Mouse (Mus musculus) midbrain, embryonic 16.5 days (tissue): Measurements from ENCODE around the gene Tmem175. TPM values are rescaled to one million over a fixed set of nuclear protein-coding genes. Genes with fewer than 3 reads are reported as not detected.
"Not testable (repeated sequence)": the region's sequence is repeated elsewhere in the genome, so short reads cannot be mapped to it uniquely, and the experiment has no call there.

Source experiments
- ATAC-seq: fragments of 200-750 bp; cut with Nextera tagmentation; 2 replicates; pipeline ENCODE4 v1.8.0; 2017; ENCODE audit warnings: moderate TSS enrichment
- H3K27ac ChIP-seq: fragments of 300-500 bp; sonication (generic); 2 replicates; pipeline ENCODE4 v1.5.1; 2014; ENCODE audit warnings: mild to moderate bottlenecking, low read length, mixed read lengths
- H3K27me3 ChIP-seq: fragments of 300-500 bp; sonication (generic); 2 replicates; pipeline ENCODE4 v1.6.1; 2014; ENCODE audit warnings: low read depth, low read length, mixed read lengths; ENCODE audit not compliant: control insufficient read depth, insufficient read depth
- H3K36me3 ChIP-seq: fragments of 300-500 bp; sonication (generic); 2 replicates; pipeline ENCODE4 v1.6.1; 2014; ENCODE audit warnings: mild to moderate bottlenecking, low read length, moderate library complexity, mixed read lengths; ENCODE audit not compliant: control insufficient read depth, insufficient read depth
- H3K4me1 ChIP-seq: fragments of 300-500 bp; sonication (generic); 2 replicates; pipeline ENCODE4 v1.6.1; 2014; ENCODE audit warnings: mild to moderate bottlenecking, low read length, mixed read lengths; ENCODE audit not compliant: control insufficient read depth, insufficient read depth
- H3K4me2 ChIP-seq: fragments of 300-500 bp; sonication (generic); 2 replicates; pipeline ENCODE4 v1.6.1; 2014; ENCODE audit warnings: mild to moderate bottlenecking, low read length, mixed read lengths
- H3K4me3 ChIP-seq: fragments of 300-500 bp; sonication (generic); 2 replicates; pipeline ENCODE4 v1.5.1; 2014; ENCODE audit warnings: low read depth, mild to moderate bottlenecking, low read length, moderate library complexity, mixed read lengths
- H3K9ac ChIP-seq: fragments of 300-500 bp; sonication (generic); 2 replicates; pipeline ENCODE4 v1.6.1; 2014; ENCODE audit warnings: low read depth, low read length, mixed read lengths
- H3K9me3 ChIP-seq: fragments of 300-500 bp; sonication (generic); replicated peaks from 2 replicates; pipeline ENCODE4 v1.6.1; 2014; ENCODE audit warnings: mild to moderate bottlenecking, low read length, mixed read lengths; ENCODE audit not compliant: control insufficient read depth, poor library complexity, severe bottlenecking
- WGBS: fragments of 180-500 bp; shearing (Covaris S2); extraction: QIAGEN DNeasy Blood & Tissue Kit; methylation state at CpG from one replicate; pipeline ENCODE4 v1.1.7; 2014; 5-methylcytosine and 5-hydroxymethylcytosine counted together
- polyA plus RNA-seq: library from polyadenylated mRNA; unstranded; fragments of >200 nt; fragmentation: Nextera tagmentation; extraction: Ambion mirVana; gene quantifications from 2 replicates; pipeline ENCODE4 v1.2.1, GENCODE M21; 2015

Gene Tmem175
- polyA plus RNA-seq, 1 experiment from 2014 or later = 25.1 TPM

GRCm38 (mm10) chr5:108633676-108634075, 4.1 kb downstream of the Tmem175 start:
- no peak for ATAC-seq

GRCm38 (mm10) chr5:108634088-108634487, 4.5 kb downstream of the Tmem175 start:
- not testable (repeated sequence) for H3K27ac ChIP-seq, H3K4me1 ChIP-seq, H3K4me3 ChIP-seq, H3K36me3 ChIP-seq, H3K9me3 ChIP-seq, H3K4me2 ChIP-seq, H3K27me3 ChIP-seq, ATAC-seq, H3K9ac ChIP-seq
- WGBS = 80% methylated on average over 2 of the region's 3 CpGs

More at GRCm38 (mm10) chr5:108633676-108634075, 4.1 kb downstream of the Tmem175 start:
- Histone ChIP-seq H3K9me3 (no peaks in the 10 kb centered on the region), H3K4me2 (no peak overlapping the region), H3K27ac (no peak overlapping the region), H3K4me1 (peaks cover 9% of the 10 kb centered on the region), H3K4me3 (no peak overlapping the region), H3K27me3 (no peaks in the 10 kb centered on the region), H3K9ac (no peak overlapping the region), H3K36me3 (no peaks in the 10 kb centered on the region)
- 91% methylated on average over 4 of the region's 4 CpGs for WGBS

GRCm38 (mm10) chr5:108636172-108636571, 6.6 kb downstream of the Tmem175 start:
- Histone ChIP-seq H3K4me1 (no peaks in the 10 kb centered on the region), H3K4me2 (no peak overlapping the region), H3K27me3 (no peaks in the 10 kb centered on the region), H3K9me3 (no peaks in the 10 kb centered on the region), H3K27ac (no peak overlapping the region), H3K4me3 (no peak overlapping the region), H3K36me3 (no peaks in the 10 kb centered on the region), H3K9ac (no peak overlapping the region)
- ATAC-seq = no peak
- WGBS = 77% methylated on average over 4 of the region's 4 CpGs

GRCm38 (mm10) chr5:108643674-108644073, 14.1 kb downstream of the Tmem175 start:
- Histone ChIP-seq H3K4me3 (no peak overlapping the region), H3K27me3 (no peaks in the 10 kb centered on the region), H3K9ac (no peak overlapping the region), H3K27ac (no peak overlapping the region), H3K9me3 (no peaks in the 10 kb centered on the region), H3K4me2 (no peak overlapping the region), H3K4me1 (no peaks in the 10 kb centered on the region), H3K36me3 (peaks cover 13% of the 10 kb centered on the region)
- 81% methylated on average over 2 of the region's 2 CpGs for WGBS
- no peak for ATAC-seq

- no peaks in the 10 kb centered on the region for H3K9me3 ChIP-seq
- H3K4me2 ChIP-seq = no peak overlapping the region
- ATAC-seq = no peak
- peaks cover 21% of the 10 kb centered on the region for H3K36me3 ChIP-seq
- H3K27ac ChIP-seq = no peak overlapping the region
- H3K9ac ChIP-seq = no peak overlapping the region
- H3K4me3 ChIP-seq = no peak overlapping the region
- no peaks in the 10 kb centered on the region for H3K4me1 ChIP-seq
- WGBS = 86% methylated on average over 9 of the region's 9 CpGs
- H3K27me3 ChIP-seq = no peaks in the 10 kb centered on the region
These were observed 16.2 kb downstream of the Tmem175 start for GRCm38 (mm10) chr5:108645651-108646342.

- no peak overlapping the region for H3K4me2 ChIP-seq
- H3K36me3 ChIP-seq = peaks cover 25% of the 10 kb centered on the region
- no peaks in the 10 kb centered on the region for H3K9me3 ChIP-seq
- no peak for ATAC-seq
- H3K27me3 ChIP-seq = no peaks in the 10 kb centered on the region
- no peaks in the 10 kb centered on the region for H3K4me1 ChIP-seq
- H3K9ac ChIP-seq = no peak overlapping the region
- 84% methylated on average over 3 of the region's 3 CpGs for WGBS
- no peak overlapping the region for H3K4me3 ChIP-seq
- no peak overlapping the region for H3K27ac ChIP-seq
These were observed 16.7 kb downstream of the Tmem175 start for GRCm38 (mm10) chr5:108646343-108646660.

- H3K4me1 ChIP-seq = no peaks in the 10 kb centered on the region
- no peak overlapping the region for H3K4me3 ChIP-seq
- H3K27me3 ChIP-seq = no peaks in the 10 kb centered on the region
- H3K27ac ChIP-seq = no peak overlapping the region
- no peak for ATAC-seq
- H3K4me2 ChIP-seq = no peak overlapping the region
- no peaks in the 10 kb centered on the region for H3K9me3 ChIP-seq
- no peak overlapping the region for H3K9ac ChIP-seq
- H3K36me3 ChIP-seq = peaks cover 25% of the 10 kb centered on the region
- 93% methylated on average over 2 of the region's 2 CpGs for WGBS
These were observed 17.7 kb downstream of the Tmem175 start for GRCm38 (mm10) chr5:108647311-108647710.

GRCm38 (mm10) chr5:108647820-108648465, 18.4 kb downstream of the Tmem175 start:
- Histone ChIP-seq H3K4me1 (no peaks in the 10 kb centered on the region), H3K27me3 (no peaks in the 10 kb centered on the region), H3K9ac (no peak overlapping the region), H3K4me2 (no peak overlapping the region), H3K9me3 (no peaks in the 10 kb centered on the region), H3K4me3 (no peak overlapping the region), H3K36me3 (peaks cover 32% of the 10 kb centered on the region), H3K27ac (no peak overlapping the region)
- WGBS = 84% methylated on average over 2 of the region's 2 CpGs
- no peak for ATAC-seq

GRCm38 (mm10) chr5:108648937-108649576, 19.5 kb downstream of the Tmem175 start:
- no peak for ATAC-seq
- no peak overlapping the region for H3K9ac ChIP-seq
- no peaks in the 10 kb centered on the region for H3K4me1 ChIP-seq
- H3K27me3 ChIP-seq = no peaks in the 10 kb centered on the region
- WGBS = 92% methylated on average over 11 of the region's 11 CpGs
- no peak overlapping the region for H3K4me2 ChIP-seq
- peaks cover 39% of the 10 kb centered on the region for H3K36me3 ChIP-seq
- H3K4me3 ChIP-seq = no peak overlapping the region
- H3K27ac ChIP-seq = no peak overlapping the region
- H3K9me3 ChIP-seq = no peaks in the 10 kb centered on the region
